Mouse (Mus musculus) MEL (cell line): ENCODE data around the gene Slc26a6. TPM values are rescaled to one million over a fixed set of nuclear protein-coding genes. Genes with fewer than 3 reads are reported as not detected.
A peak's percentile ranks its signal among the peaks of the same experiment; 100 is the strongest.

Experiments used
- DNase-seq: peaks from one replicate; pipeline ENCODE4 v3.0.0; 2011; ENCODE audit warnings: low read depth, low spot score
- H3K27ac ChIP-seq: 2 replicates; pipeline ENCODE4 v1.5.1; 2012; ENCODE audit warnings: low read depth, mild to moderate bottlenecking, control low read depth, low read length, moderate library complexity; ENCODE audit not compliant: control insufficient read depth
- H3K27me3 ChIP-seq, 2 experiments: fragments of 150-350 bp in 1 of 2; sonication (generic) in 1 of 2; 2 replicates each; pipeline ENCODE4 v1.6.1; 2012; ENCODE audit warnings: low read length in 2 of 2, mild to moderate bottlenecking in 2 of 2, improper control_type of control experiment in 1 of 2, moderate library complexity in 1 of 2; ENCODE audit not compliant: insufficient read depth in 2 of 2, control insufficient read depth in 1 of 2
- H3K36me3 ChIP-seq, 2 experiments: 2 replicates each; pipeline ENCODE4 v1.6.1; 2012 to 2014; ENCODE audit warnings: low read length in 2 of 2, improper control_type of control experiment in 1 of 2, inconsistent platforms in 1 of 2, mild to moderate bottlenecking in 1 of 2; ENCODE audit not compliant: insufficient read depth in 2 of 2, control insufficient read depth in 1 of 2
- H3K4me1 ChIP-seq, 2 experiments: fragments of 150-350 bp in 1 of 2; sonication (generic) in 1 of 2; 2 replicates each; pipeline ENCODE4 v1.6.1; 2012; ENCODE audit warnings: low read length in 2 of 2, improper control_type of control experiment in 1 of 2, mild to moderate bottlenecking in 1 of 2; ENCODE audit not compliant: insufficient read depth in 2 of 2, control insufficient read depth in 1 of 2
- H3K4me3 ChIP-seq, 2 experiments: fragments of 150-350 bp in 1 of 2; sonication (generic) in 1 of 2; 2 replicates each; pipeline ENCODE4 v1.5.1; 2012; ENCODE audit warnings: low read depth in 2 of 2, low read length in 2 of 2, mild to moderate bottlenecking in 2 of 2, moderate library complexity in 2 of 2, control low read depth in 1 of 2, improper control_type of control experiment in 1 of 2; ENCODE audit not compliant: control insufficient read depth in 1 of 2, insufficient read depth in 1 of 2
- H3K79me2 ChIP-seq: 2 replicates; pipeline ENCODE4 v1.6.1; 2012; ENCODE audit warnings: mild to moderate bottlenecking, low read length, moderate library complexity; ENCODE audit not compliant: control insufficient read depth, poor library complexity, insufficient read depth
- H3K9ac ChIP-seq: 2 replicates; pipeline ENCODE4 v1.6.1; 2012; ENCODE audit warnings: low read depth, mild to moderate bottlenecking, control low read depth, low read length, moderate library complexity; ENCODE audit not compliant: control insufficient read depth, poor library complexity, severe bottlenecking
- H3K9me3 ChIP-seq: fragments of 150-350 bp; sonication (generic); replicated peaks from 2 replicates; pipeline ENCODE4 v1.6.1; 2012; ENCODE audit warnings: mild to moderate bottlenecking, low read length, improper control_type of control experiment, moderate library complexity; ENCODE audit not compliant: insufficient read depth
- BHLHE40 ChIP-seq: IDR thresholded peaks from 2 replicates; pipeline ENCODE4 v1.6.1; 2012; ENCODE audit warnings: low read depth, mild to moderate bottlenecking, inconsistent platforms, low read length, improper control_type of control experiment, borderline replicate concordance
- CHD1 ChIP-seq: IDR thresholded peaks from 2 replicates; pipeline ENCODE4 v1.6.1; 2012; ENCODE audit warnings: low read depth, mild to moderate bottlenecking, inconsistent platforms, low read length, improper control_type of control experiment
- ETS1 ChIP-seq: IDR thresholded peaks from 2 replicates; pipeline ENCODE4 v1.6.1; 2012; ENCODE audit warnings: low read depth, mild to moderate bottlenecking, inconsistent platforms, low read length, improper control_type of control experiment, moderate library complexity
- GABPA ChIP-seq: IDR thresholded peaks from 2 replicates; pipeline ENCODE4 v1.6.1; 2012; ENCODE audit warnings: low read depth, mild to moderate bottlenecking, inconsistent platforms, low read length, improper control_type of control experiment, moderate library complexity
- HCFC1 ChIP-seq: IDR thresholded peaks from 2 replicates; pipeline ENCODE4 v1.6.1; 2012; ENCODE audit warnings: low read depth, mild to moderate bottlenecking, inconsistent platforms, low read length, improper control_type of control experiment, moderate library complexity
- JUND ChIP-seq: IDR thresholded peaks from 2 replicates; pipeline ENCODE4 v1.6.1; 2011; ENCODE audit warnings: low read depth, mild to moderate bottlenecking, improper control_type of control experiment, low read length
- KAT2A ChIP-seq: conservative IDR thresholded peaks from 2 replicates; pipeline ENCODE4 v1.6.1; 2012; ENCODE audit warnings: low read depth, low read length, improper control_type of control experiment, inconsistent platforms
- MAFK ChIP-seq: IDR thresholded peaks from 2 replicates; pipeline ENCODE4 v1.6.1; 2011; ENCODE audit warnings: low read depth, mild to moderate bottlenecking, low read length, improper control_type of control experiment, borderline replicate concordance
- MYC ChIP-seq: IDR thresholded peaks from 2 replicates; pipeline ENCODE4 v1.6.1; 2011; ENCODE audit warnings: low read depth, mild to moderate bottlenecking, low read length, improper control_type of control experiment, moderate library complexity
- NELFE ChIP-seq: IDR thresholded peaks from 2 replicates; pipeline ENCODE4 v1.6.1; 2011; ENCODE audit warnings: low read depth, low read length, improper control_type of control experiment
- NRF1 ChIP-seq: IDR thresholded peaks from 2 replicates; pipeline ENCODE4 v1.6.1; 2014; ENCODE audit warnings: low read depth, mild to moderate bottlenecking, inconsistent platforms, low read length, improper control_type of control experiment, moderate library complexity; ENCODE audit not compliant: poor library complexity, insufficient read depth, severe bottlenecking
- POLR2A ChIP-seq, 2 experiments: IDR thresholded peaks; 2 replicates each; pipeline ENCODE4 v1.6.1; 2011 to 2012; ENCODE audit warnings: low read length in 2 of 2, mild to moderate bottlenecking in 2 of 2, control low read depth in 1 of 2, improper control_type of control experiment in 1 of 2, low read depth in 1 of 2, moderate library complexity in 1 of 2; ENCODE audit not compliant: control insufficient read depth in 1 of 2, insufficient read depth in 1 of 2, poor library complexity in 1 of 2
- POLR2AphosphoS2 ChIP-seq: IDR thresholded peaks from 2 replicates; pipeline ENCODE4 v1.6.1; 2011; ENCODE audit warnings: low read length, improper control_type of control experiment
- POLR2AphosphoS5 ChIP-seq: IDR thresholded peaks from 2 replicates; pipeline ENCODE4 v1.6.1; 2012; ENCODE audit warnings: low read depth, borderline replicate concordance, mild to moderate bottlenecking, inconsistent platforms, low read length, moderate library complexity, mixed read lengths
- RAD21 ChIP-seq: IDR thresholded peaks from 2 replicates; pipeline ENCODE4 v1.6.1; 2011; ENCODE audit warnings: mild to moderate bottlenecking, low read depth, low read length, improper control_type of control experiment
- TAL1 ChIP-seq: IDR thresholded peaks from 2 replicates; pipeline ENCODE4 v1.6.1; 2012; ENCODE audit warnings: mild to moderate bottlenecking, inconsistent platforms, low read length, moderate library complexity, mixed read lengths
- TBP ChIP-seq: IDR thresholded peaks from 2 replicates; pipeline ENCODE4 v1.8.0; 2011; ENCODE audit warnings: low read depth, low read length, improper control_type of control experiment
- USF1 ChIP-seq: IDR thresholded peaks from 2 replicates; pipeline ENCODE4 v1.6.1; 2014; ENCODE audit warnings: low read depth, mild to moderate bottlenecking, inconsistent platforms, low read length, improper control_type of control experiment, moderate library complexity
- ZMIZ1 ChIP-seq: IDR thresholded peaks from 2 replicates; pipeline ENCODE4 v1.6.1; 2012; ENCODE audit warnings: low read depth, mild to moderate bottlenecking, inconsistent platforms, low read length, improper control_type of control experiment, moderate library complexity
- ZNF384 ChIP-seq: IDR thresholded peaks from 2 replicates; pipeline ENCODE4 v1.6.1; 2012; ENCODE audit warnings: low read depth, mild to moderate bottlenecking, inconsistent platforms, low read length, improper control_type of control experiment
- polyA plus RNA-seq, 2 experiments: library from polyadenylated mRNA; stranded (reverse) in 1 of 2; unstranded in 1 of 2; fragments of >175 nt in 1 of 2; fragments of >200 nt in 1 of 2; gene quantifications; 2 replicates each; pipeline versions ENCODE4 v1.2.1 to v1.2.4; 2012; ENCODE audit warnings: low replicate concordance in 2 of 2, low read depth in 1 of 2; ENCODE audit not compliant: insufficient read length in 2 of 2, insufficient read depth in 1 of 2, missing spikeins in 1 of 2
- total RNA-seq: library from RNA; depleted of rRNA; stranded (reverse); fragments of 300-350 nt; gene quantifications from 2 replicates; pipeline ENCODE4 v1.2.3, GENCODE M21; 2012

The Slc26a6 gene
- total and polyA plus RNA-seq, 3 experiments = 8.0 to 13.2 TPM; not detected in 1

GRCm38 (mm10) chr9:108853635-108854240 lies 655 bp downstream of the Slc26a6 start (continued):
- TF ChIP-seq TAL1 (no peak), CHD1 (no peak), NRF1 (no peak), HCFC1 (peak; percentile 76), MYC (peak; percentile 64; the same call in 1 of the 2 replicates), POLR2AphosphoS5 (no peak), JUND (no peak), TBP (peak; percentile 54; the same call in 1 of the 2 replicates), USF1 (no peak), BHLHE40 (no peak)

- TF ChIP-seq ETS1 (peak; percentile 3; the same call in 1 of the 2 replicates), MAFK (0 out of 2 replicates have a peak, but pooled peaks have one; percentile 12), TBP (peak; percentile 60; the same call in 1 of the 2 replicates), GABPA (no peak), ZNF384 (no peak), KAT2A (no peak), POLR2A (IDR thresholded peaks at IDR 0.05; ENCODE audit: control insufficient read depth in 1 of 2, insufficient read depth in 1 of 2, low read depth in 1 of 2, low read length in 2 of 2, poor library complexity in 1 of 2) (peak; percentile 83 to 89), NELFE (peak; percentile 52)
- H3K27ac ChIP-seq = peak overlapping the region; percentile 33
- H3K9me3 ChIP-seq = no peaks in the 10 kb centered on the region
- H3K9ac ChIP-seq = peak overlapping the region; percentile 66
- peaks cover 0 to 8% of the 10 kb centered on the region in 2 experiments; a peak in 3 of 4 replicates for H3K4me1 ChIP-seq
- peaks cover 0 to 6% of the 10 kb centered on the region in 2 experiments; a peak in 2 of 4 replicates for H3K36me3 ChIP-seq
- peak; percentile 95 for DNase-seq
- no peaks in the 10 kb centered on the region for H3K27me3 ChIP-seq
- H3K79me2 ChIP-seq = no peaks in the 10 kb centered on the region; the same call in 1 of the 2 replicates
- H3K4me3 ChIP-seq = peak overlapping the region; percentile 66 to 89
Observed at GRCm38 (mm10) chr9:108854241-108854696, 1.2 kb downstream of the Slc26a6 start.

GRCm38 (mm10) chr9:108855335-108855734 lies 2.3 kb downstream of the Slc26a6 start:
- Histone ChIP-seq H3K9ac (no peak overlapping the region), H3K27ac (no peak overlapping the region)
- no peak for DNase-seq

More at GRCm38 (mm10) chr9:108855335-108855734, 2.3 kb downstream of the Slc26a6 start:
- H3K9me3 ChIP-seq = no peaks in the 10 kb centered on the region
- no peak overlapping the region for H3K4me3 ChIP-seq
- TF ChIP-seq ZMIZ1 (no peak), RAD21 (no peak), POLR2AphosphoS2 (no peak), POLR2AphosphoS5 (no peak)
- TF ChIP-seq, all 39 proteins: peak for 0
- Histone ChIP-seq H3K27me3 (no peaks in the 10 kb centered on the region), H3K4me1 (peaks cover 0 to 8% of the 10 kb centered on the region in 2 experiments; a peak in 3 of 4 replicates), H3K79me2 (no peaks in the 10 kb centered on the region; the same call in 1 of the 2 replicates), H3K36me3 (peaks cover 0 to 6% of the 10 kb centered on the region in 2 experiments; a peak in 2 of 4 replicates)
